Mouse (Mus musculus): ENCODE measurements at regions not wholly inside any gene's neighbourhood (a gene's known extent, or its start where the extent isn't known, plus 50 kb on each side); places are given as distances from the start of the nearest gene placed in this dataset.

DNA sequence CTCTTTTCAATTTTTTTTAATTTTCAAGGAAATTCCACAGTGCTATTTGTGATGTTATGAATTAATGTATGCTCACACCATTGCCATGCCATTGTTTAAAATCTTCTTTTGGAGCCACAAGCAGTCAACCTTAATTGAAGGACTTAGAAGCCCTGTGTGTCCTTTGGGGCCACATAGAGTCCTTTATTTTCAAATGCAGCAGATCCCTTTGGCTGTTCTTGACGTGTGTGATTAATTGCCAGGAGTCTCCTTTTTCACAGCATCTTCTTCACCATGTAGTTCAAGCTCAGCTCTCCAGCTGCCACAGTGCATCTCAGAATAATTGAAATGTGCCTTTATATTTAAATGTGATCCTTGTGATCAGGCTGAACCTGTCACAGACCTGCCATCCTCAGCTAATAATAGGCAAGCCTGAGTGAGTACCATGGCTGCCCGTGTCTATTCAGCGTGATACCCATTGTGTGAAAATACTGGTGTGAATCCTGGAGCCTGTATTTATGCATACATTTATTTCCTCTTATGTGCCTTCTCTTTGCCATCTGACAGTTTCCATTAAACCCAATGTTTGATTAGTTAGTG is 114.4 kb upstream of the Ndst4 start:
- WGBS (ENCODE audit: insufficient replicate concordance), result 74% methylated on average over 3 of the region's 3 CpGs

DNA sequence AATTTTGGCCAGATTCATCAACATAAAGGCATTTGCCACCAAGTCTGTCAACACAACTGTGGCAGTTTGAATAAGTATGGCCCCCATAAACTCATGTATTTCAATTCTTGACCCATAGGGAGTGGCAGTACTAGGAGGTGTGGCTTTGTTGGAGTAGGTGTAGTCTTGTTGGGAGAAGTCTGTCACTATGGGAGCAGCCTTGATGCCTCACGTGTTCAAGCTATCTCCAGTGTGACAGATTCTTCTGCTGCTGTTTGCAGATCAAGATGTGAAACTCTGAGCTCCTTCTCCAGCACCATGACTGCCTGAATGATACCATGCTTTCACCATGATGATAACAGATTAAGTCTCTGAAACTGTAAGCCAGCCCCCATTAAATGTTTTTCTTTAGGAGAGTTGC is 97.2 kb upstream of the Ndst4 start:
- ATAC-seq (ENCODE audit: insufficient read depth), result peak; percentile 84
- Histone ChIP-seq H3K27ac (replicated peaks) (no peak overlapping the region), H3K27me3 (no peaks in the 10 kb centered on the region), H3K4me3 (replicated peaks) (no peak overlapping the region), H3K36me3 (replicated peaks) (no peaks in the 10 kb centered on the region), H3K9ac (no peak overlapping the region), H3K9me3 (replicated peaks) (no peaks in the 10 kb centered on the region), H3K4me2 (no peak overlapping the region), H3K4me1 (replicated peaks) (peaks cover 6% of the 10 kb centered on the region)
- WGBS (ENCODE audit: insufficient replicate concordance), result 28% methylated on average over 1 of the region's 1 CpGs

More for the DNA sequence above, 114.4 kb upstream of the Ndst4 start:
- H3K27me3 ChIP-seq, result no peaks in the 10 kb centered on the region
- H3K9ac ChIP-seq, result no peak overlapping the region
- no peak for ATAC-seq (ENCODE audit: insufficient read depth)
- no peak overlapping the region for H3K27ac ChIP-seq (replicated peaks)
- H3K9me3 ChIP-seq (replicated peaks), result no peaks in the 10 kb centered on the region
- H3K36me3 ChIP-seq (replicated peaks), result no peaks in the 10 kb centered on the region
- H3K4me2 ChIP-seq, result no peak overlapping the region
- no peak overlapping the region for H3K4me3 ChIP-seq (replicated peaks)
- H3K4me1 ChIP-seq (replicated peaks), result peaks cover 3% of the 10 kb centered on the region

DNA sequence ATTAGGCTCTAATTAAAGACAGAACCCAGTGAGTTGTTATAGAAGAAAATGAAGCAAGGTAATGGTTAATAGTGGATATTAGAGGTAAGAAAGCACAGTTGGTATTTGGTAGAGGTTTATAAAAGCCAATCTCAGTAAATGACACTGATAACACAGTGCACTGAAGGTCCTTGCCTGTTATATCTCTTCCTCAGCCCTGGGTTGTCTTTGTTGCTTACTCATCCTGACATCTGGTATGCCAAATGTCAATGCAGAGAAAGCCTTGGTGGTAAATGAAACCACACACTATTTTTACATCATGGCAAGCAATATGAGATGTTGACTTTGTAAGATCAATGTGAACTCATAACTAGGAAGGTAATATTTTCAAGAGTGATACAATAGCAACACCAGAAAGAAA is 76.8 kb upstream of the Ndst4 start:
- Histone ChIP-seq H3K4me2 (no peak overlapping the region), H3K27ac (replicated peaks) (no peak overlapping the region), H3K9ac (no peak overlapping the region), H3K4me3 (replicated peaks) (no peak overlapping the region), H3K9me3 (replicated peaks) (no peaks in the 10 kb centered on the region), H3K27me3 (no peaks in the 10 kb centered on the region), H3K36me3 (replicated peaks) (no peaks in the 10 kb centered on the region), H3K4me1 (replicated peaks) (no peaks in the 10 kb centered on the region)
- no peak for ATAC-seq (ENCODE audit: insufficient read depth)

DNA sequence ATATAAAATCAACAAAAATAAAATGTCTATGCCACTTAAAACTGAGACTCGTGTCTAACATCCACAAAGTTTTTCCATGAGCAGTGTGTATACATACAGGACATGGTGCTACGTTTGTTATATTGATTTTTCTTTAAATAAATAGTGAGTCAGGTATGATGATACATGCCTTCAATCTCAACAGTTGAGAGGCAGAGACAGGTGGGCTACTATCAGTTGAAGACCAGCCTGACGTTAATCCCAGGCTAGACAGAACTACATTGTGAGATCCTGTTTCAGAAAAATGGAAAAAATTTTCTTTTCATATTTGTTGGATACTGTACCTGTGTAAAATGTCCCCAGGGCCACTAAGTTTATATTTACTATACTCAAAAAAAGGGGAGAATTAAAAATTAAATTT is 66.5 kb upstream of the Ndst4 start:
- H3K4me1 ChIP-seq (replicated peaks), result no peaks in the 10 kb centered on the region
- 47% methylated on average over 3 of the region's 3 CpGs for WGBS (ENCODE audit: insufficient replicate concordance)

DNA sequence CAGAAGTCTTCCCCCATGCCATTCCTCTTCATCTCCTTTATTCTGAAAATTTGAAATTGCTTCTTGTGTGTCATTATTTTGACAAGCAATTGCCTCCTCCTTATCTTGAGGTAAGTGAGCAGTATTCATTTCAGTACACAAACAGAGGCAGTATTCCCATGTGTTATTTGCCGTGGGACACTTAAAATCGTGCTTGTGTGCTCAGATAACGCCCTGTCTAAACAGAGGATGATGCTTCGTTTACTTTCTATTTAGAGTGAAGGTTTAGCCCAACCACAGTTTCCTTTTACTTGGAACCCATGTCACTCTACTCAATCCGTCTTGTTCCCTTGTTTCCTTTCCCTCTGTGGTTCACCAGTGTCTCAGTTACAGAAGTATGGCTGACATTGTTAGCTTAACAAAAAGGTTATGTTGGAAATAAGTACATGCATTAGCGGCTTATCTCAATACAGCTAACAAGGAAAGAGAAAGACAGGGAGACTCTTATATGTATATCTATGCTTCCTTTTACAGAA is 65.6 kb upstream of the Ndst4 start:
- WGBS (ENCODE audit: insufficient replicate concordance), result 4% methylated on average over 6 of the region's 6 CpGs
- Histone ChIP-seq H3K27ac (replicated peaks) (no peak overlapping the region), H3K4me1 (replicated peaks) (no peaks in the 10 kb centered on the region), H3K27me3 (no peaks in the 10 kb centered on the region), H3K4me3 (replicated peaks) (no peak overlapping the region), H3K4me2 (no peak overlapping the region), H3K9ac (no peak overlapping the region), H3K9me3 (replicated peaks) (no peaks in the 10 kb centered on the region), H3K36me3 (replicated peaks) (no peaks in the 10 kb centered on the region)
- ATAC-seq (ENCODE audit: insufficient read depth), result no peak

More for the DNA sequence above, 66.5 kb upstream of the Ndst4 start:
- Histone ChIP-seq H3K4me3 (replicated peaks) (no peak overlapping the region), H3K4me2 (no peak overlapping the region), H3K36me3 (replicated peaks) (no peaks in the 10 kb centered on the region), H3K9ac (no peak overlapping the region), H3K27me3 (no peaks in the 10 kb centered on the region), H3K27ac (replicated peaks) (no peak overlapping the region), H3K9me3 (replicated peaks) (no peaks in the 10 kb centered on the region)
- no peak for ATAC-seq (ENCODE audit: insufficient read depth)
